Mouse (Mus musculus): ENCODE data around the gene Gm45140. TPM values are rescaled to one million over a fixed set of nuclear protein-coding genes. Genes with fewer than 3 reads are reported as not detected.

The Gm45140 gene
- polyA plus RNA-seq, 1 experiment: not detected

DNA sequence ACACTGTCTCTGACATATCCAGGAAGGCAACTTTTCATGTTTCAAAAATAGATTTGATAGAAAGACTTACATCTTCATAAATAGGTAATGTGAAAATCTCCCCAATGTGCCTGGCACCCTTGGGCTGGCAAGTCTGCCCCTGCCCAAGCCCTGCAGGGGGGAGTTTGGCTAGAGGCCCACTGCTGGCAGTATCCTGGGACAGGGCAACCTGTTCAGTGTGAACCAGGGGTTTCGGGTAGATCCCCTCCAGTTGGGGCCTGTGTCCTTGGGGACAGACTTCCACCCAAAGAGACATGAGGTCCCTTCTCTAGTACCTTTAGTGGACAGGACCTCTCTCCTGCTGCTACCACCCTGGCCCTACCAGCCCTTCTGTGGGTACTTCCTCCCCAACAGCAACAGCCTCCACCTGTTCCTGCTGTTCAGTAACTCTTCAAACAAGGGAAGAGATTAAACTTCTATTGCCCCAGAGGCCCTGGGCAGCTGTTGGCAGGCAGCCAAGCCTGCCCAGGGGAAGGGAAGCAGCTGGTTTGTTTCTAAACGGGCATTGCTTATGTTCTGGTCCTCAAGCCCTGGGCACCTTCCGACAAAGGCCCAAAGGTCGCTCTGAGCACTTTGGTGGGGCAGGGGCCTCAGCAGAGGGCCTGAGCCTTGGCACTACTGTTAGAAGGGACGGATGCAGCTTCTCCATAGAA lies 46.6 kb downstream of the Gm45140 start:
- TF ChIP-seq CTCF (IDR thresholded peaks at IDR 0.05; ENCODE audit: insufficient read depth, low read depth, low read length): no peak
- 35% methylated on average over 5 of the region's 5 CpGs for WGBS
- no peak overlapping the region for H3K4me3 ChIP-seq (ENCODE audit: insufficient read depth, low read depth, low read length)
- H3K27ac ChIP-seq (ENCODE audit: insufficient read depth, low read depth, low read length): no peak overlapping the region
- H3K4me1 ChIP-seq (ENCODE audit: control insufficient read depth, insufficient read depth, low read length): peaks cover 5% of the 10 kb centered on the region; the same call in 1 of the 2 replicates

DNA sequence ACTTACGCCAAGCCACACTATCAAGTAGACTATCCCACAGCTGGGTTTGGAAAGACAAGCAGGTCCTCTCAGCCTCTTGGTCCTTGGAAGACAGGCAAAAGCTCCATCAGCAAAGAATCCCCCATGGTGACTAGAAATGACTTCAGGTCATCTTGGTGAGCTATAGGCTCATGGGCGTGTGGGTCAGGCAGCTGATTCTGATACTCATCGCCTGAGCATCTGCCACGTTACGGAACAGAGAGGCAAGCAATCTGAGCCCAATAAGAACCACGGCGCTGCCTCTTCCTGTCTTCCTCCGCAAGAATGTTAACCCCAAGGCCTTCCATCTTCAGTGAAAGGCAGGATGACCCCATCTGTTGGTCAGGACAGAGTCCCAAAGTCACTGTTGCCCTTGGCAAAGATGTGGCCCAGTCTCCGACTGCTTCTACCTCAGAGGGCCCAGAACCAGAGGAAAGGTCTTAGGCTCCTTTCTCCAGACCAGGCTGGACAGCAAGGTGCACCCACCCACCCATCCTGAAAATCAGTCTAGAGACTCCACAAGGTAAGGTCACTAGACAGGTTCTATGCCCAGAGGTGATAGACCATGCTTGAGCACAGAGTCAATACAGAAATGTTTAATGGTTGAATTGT lies 47.2 kb downstream of the Gm45140 start:
- 96% methylated on average over 9 of the region's 9 CpGs for WGBS
- TF ChIP-seq CTCF (IDR thresholded peaks at IDR 0.05; ENCODE audit: insufficient read depth, low read depth, low read length) (no peak), POLR2A (IDR thresholded peaks at IDR 0.05; ENCODE audit: insufficient read depth, low read depth, low read length) (no peak)
- H3K4me1 ChIP-seq (ENCODE audit: control insufficient read depth, insufficient read depth, low read length): peaks cover 5% of the 10 kb centered on the region; the same call in 1 of the 2 replicates
- H3K27ac ChIP-seq (ENCODE audit: insufficient read depth, low read depth, low read length): no peak overlapping the region
- no peak overlapping the region for H3K4me3 ChIP-seq (ENCODE audit: insufficient read depth, low read depth, low read length)

DNA sequence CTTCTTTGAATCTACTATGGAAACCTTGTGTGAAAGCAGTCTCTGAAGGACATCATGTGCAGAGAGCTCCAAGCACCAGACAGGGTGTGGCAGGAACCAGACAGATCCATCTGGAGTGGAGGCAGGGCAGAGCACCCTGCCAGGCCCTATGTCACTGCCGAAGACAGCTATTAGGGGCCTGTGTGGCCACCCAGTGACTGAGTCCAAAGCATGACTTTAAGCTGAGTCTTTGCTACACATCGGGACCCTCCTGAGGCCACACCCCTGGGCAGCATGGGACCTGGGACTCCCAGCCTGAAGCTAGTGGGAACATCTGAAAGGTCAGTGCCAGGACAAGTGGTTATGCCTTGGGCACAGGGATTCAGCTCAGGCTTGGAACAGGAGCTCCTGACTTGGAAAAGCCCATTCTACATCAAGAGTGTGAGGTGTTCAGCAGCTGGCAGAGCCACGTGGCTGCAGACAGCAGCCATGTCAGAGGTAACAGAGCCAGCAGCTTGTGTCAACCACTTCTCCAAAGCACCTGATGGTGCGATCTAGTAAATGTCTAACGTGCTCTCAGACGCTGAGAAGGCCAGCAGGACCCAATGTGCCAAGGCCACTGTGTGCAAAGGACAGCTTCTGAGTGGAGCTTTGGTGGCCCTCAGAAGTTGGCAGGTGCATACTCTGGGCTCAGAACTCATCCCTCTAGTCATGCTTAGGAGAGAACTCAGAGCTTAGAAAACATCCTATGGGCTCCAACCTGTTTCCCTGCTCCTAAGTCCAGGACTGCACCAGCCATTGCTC lies 48.3 kb downstream of the Gm45140 start:
- H3K27ac ChIP-seq (ENCODE audit: insufficient read depth, low read depth, low read length): no peak overlapping the region
- TF ChIP-seq POLR2A (IDR thresholded peaks at IDR 0.05; ENCODE audit: insufficient read depth, low read depth, low read length) (no peak), CTCF (IDR thresholded peaks at IDR 0.05; ENCODE audit: insufficient read depth, low read depth, low read length) (no peak)
- peaks cover 5% of the 10 kb centered on the region; the same call in 1 of the 2 replicates for H3K4me1 ChIP-seq (ENCODE audit: control insufficient read depth, insufficient read depth, low read length)
- H3K4me3 ChIP-seq (ENCODE audit: insufficient read depth, low read depth, low read length): no peak overlapping the region
- WGBS: 85% methylated on average over 6 of the region's 6 CpGs

DNA sequence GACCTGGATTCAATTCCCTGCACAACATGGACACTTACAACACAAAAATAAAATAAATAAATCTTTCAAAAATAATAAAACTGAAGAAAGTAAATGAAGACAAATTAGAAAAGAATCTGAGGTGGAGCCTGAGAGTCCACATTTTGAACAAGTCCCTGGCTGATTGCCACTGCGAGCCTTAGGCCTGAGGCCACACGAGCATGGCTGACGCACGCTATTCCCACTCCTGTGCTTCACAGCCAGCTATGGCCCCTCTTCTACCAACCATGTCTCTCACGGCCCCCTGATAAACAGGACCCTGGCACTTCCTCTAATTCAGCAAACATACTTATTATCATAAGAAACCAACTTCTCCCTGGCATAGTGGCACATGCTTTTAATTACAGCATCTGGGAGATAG lies 49.0 kb downstream of the Gm45140 start:
- TF ChIP-seq POLR2A (IDR thresholded peaks at IDR 0.05; ENCODE audit: insufficient read depth, low read depth, low read length) (no peak), CTCF (IDR thresholded peaks at IDR 0.05; ENCODE audit: insufficient read depth, low read depth, low read length) (no peak)
- Histone ChIP-seq H3K27ac (ENCODE audit: insufficient read depth, low read depth, low read length) (no peak overlapping the region), H3K4me3 (ENCODE audit: insufficient read depth, low read depth, low read length) (no peak overlapping the region), H3K4me1 (ENCODE audit: control insufficient read depth, insufficient read depth, low read length) (peaks cover 5% of the 10 kb centered on the region; the same call in 1 of the 2 replicates)
- 83% methylated on average over 5 of the region's 5 CpGs for WGBS

DNA sequence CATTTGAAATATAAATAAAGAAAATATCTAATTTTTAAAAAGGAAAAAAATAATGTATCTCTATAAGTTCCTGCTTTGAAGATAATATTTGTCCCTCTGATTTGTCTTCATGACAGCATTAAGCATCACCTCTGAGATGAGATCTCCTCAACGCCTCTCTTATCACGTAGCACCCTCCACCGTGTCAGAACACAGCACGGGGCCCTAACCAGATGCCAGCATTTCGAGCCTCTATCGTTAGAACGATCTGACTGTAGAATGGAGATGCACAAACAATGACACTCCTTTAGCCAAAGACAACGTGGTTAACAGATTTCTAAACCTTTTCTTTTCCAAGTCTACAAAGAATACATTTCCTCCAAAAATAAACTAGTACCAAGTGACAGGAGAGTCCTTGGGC lies 51.6 kb downstream of the Gm45140 start:
- no peak overlapping the region for H3K4me3 ChIP-seq (ENCODE audit: insufficient read depth, low read depth, low read length)
- H3K4me1 ChIP-seq (ENCODE audit: control insufficient read depth, insufficient read depth, low read length): no peaks in the 10 kb centered on the region
- H3K27ac ChIP-seq (ENCODE audit: insufficient read depth, low read depth, low read length): no peak overlapping the region
- TF ChIP-seq CTCF (IDR thresholded peaks at IDR 0.05; ENCODE audit: insufficient read depth, low read depth, low read length) (no peak), POLR2A (IDR thresholded peaks at IDR 0.05; ENCODE audit: insufficient read depth, low read depth, low read length) (no peak)
- 70% methylated on average over 8 of the region's 8 CpGs for WGBS

DNA sequence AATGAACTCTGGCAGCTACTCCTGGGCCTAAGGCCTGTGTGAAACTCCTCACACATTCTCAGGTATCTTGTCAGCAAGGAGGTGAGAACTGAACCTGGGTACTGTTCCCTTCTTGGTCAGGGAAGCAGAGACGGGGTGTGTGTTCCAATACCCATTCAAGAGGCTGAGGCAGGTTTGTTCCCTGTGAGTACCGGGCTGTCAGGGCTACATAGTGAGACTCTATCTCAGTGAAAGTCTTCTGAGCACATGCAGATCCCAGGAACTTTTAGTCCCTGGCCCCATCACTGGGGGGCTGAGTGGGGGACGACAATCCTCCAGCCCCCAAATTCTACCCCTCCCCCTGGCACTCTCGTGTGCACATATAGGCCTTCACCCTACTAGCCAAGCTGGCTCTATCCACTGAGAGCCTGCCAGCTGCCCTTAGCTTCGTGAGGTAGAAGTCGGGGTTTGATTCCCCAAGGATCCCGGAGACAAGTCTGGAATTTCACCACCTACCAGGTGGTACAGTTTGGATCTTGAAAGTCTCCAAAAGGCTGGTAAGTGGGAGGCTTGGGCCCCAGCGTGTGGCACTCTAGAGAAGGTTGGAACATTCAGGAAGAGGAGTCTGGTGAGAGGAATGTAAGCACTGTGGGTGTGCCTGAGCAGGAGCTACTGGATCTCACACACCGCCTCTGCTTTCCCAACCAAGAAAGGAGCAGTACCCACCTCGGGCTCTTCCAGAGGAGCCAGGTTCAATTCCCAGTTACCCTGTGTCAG lies 54.9 kb downstream of the Gm45140 start:
- whole genome bisulfite sequencing: 85% methylated on average over 10 of the region's 10 CpGs
- no peaks in the 10 kb centered on the region for H3K4me1 ChIP-seq (ENCODE audit: control insufficient read depth, insufficient read depth, low read length)
- H3K27ac ChIP-seq (ENCODE audit: insufficient read depth, low read depth, low read length): no peak overlapping the region
- TF ChIP-seq POLR2A (IDR thresholded peaks at IDR 0.05; ENCODE audit: insufficient read depth, low read depth, low read length) (no peak), CTCF (IDR thresholded peaks at IDR 0.05; ENCODE audit: insufficient read depth, low read depth, low read length) (no peak)
- no peak overlapping the region for H3K4me3 ChIP-seq (ENCODE audit: insufficient read depth, low read depth, low read length)

DNA sequence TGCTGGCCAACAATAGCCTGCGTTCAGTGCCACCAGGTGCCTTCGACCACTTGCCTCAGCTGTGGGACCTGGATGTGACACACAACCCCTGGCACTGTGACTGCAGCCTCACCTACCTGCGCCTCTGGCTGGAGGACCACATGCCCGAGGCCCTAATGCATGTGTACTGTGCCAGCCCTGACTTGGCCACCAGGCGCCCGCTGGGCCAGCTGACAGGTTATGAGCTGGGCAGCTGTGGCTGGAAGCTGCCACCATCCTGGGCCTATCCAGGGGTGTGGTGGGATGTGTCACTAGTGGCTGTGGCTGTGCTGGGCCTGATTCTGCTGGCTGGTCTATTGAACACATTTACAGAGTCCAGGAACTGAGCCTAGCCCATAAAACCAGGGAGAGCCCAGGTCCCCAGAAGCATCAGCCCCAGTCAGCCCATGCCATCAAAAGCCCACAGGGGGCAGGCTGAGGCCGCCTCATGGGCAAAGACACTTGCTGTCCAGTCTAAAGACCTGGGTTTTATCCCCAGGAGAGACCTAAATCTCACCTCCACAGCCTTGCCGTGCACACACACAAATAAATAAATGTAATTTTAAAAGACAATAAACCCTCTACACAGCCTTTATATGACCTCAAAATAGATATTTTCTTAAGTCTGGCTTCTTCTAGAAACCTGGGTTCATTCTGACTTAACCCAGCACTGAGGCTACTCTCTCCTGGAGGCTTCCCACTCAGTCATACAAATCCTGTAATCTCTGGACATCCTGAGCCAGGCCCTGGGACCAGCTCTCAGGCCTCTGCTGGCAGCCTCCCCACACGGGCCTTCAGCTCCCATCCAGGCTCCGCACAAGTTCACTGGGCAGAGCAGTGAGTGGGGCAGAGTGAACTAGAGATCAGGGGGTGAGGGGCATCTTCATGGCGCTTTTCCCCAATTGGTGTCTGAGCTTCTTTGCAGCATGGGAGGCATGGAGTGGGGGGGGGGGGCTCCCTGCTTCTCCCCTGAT lies 56.1 kb downstream of the Gm45140 start:
- WGBS: 90% methylated on average over 11 of the region's 11 CpGs
- no peak for TF ChIP-seq POLR2A (IDR thresholded peaks at IDR 0.05; ENCODE audit: insufficient read depth, low read depth, low read length)
- no peak for TF ChIP-seq CTCF (IDR thresholded peaks at IDR 0.05; ENCODE audit: insufficient read depth, low read depth, low read length)
- no peaks in the 10 kb centered on the region for H3K4me1 ChIP-seq (ENCODE audit: control insufficient read depth, insufficient read depth, low read length)
- no peak overlapping the region for H3K27ac ChIP-seq (ENCODE audit: insufficient read depth, low read depth, low read length)
- H3K4me3 ChIP-seq (ENCODE audit: insufficient read depth, low read depth, low read length): no peak overlapping the region

Data from olfactory bulb, adult 2 months (tissue).